Mouse (Mus musculus): ENCODE measurements around the gene Dtx3. TPM values are rescaled to one million over a fixed set of nuclear protein-coding genes. Genes with fewer than 3 reads are reported as not detected.
A peak's percentile ranks its signal among the peaks of the same experiment; 100 is the strongest.

The Dtx3 gene
- polyA plus RNA-seq, 1 experiment = 49.8 TPM

DNA sequence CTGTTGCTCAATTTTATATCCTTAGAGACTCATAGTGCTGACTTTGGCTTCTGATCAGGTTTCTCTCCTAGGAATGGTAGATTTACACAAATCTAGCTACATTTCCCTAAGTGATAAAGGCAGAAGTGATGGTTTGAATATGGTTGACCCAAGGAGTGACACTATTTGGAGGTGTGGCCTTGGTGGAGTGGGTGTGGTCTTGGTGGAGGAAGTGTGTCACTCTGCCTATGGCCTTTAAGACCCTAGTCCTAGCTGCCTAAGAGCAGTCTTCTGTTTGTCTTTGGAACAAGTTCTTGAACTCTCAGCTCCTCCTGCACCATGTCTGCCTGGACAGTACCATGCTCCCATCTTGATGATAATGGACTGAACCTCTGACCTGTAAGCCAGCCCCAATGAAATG lies 21.6 kb upstream of the Dtx3 start:
- Histone ChIP-seq H3K36me3 (ENCODE audit: control insufficient read depth, insufficient read depth, low read length, poor library complexity, severe bottlenecking) (no peaks in the 10 kb centered on the region), H3K9me3 (replicated peaks; ENCODE audit: control insufficient read depth, insufficient read depth, low read length, poor library complexity, severe bottlenecking) (no peaks in the 10 kb centered on the region), H3K4me1 (ENCODE audit: control insufficient read depth, insufficient read depth, low read length) (peaks cover 4% of the 10 kb centered on the region), H3K9ac (ENCODE audit: low read depth, poor library complexity, severe bottlenecking) (no peak overlapping the region), H3K27ac (ENCODE audit: insufficient read depth, low read length) (no peak overlapping the region), H3K27me3 (ENCODE audit: control insufficient read depth, insufficient read depth, low read length, poor library complexity, severe bottlenecking) (no peaks in the 10 kb centered on the region), H3K4me3 (ENCODE audit: low read depth, low read length) (no peak overlapping the region)
- no peak for TF ChIP-seq POLR2A (IDR thresholded peaks at IDR 0.05; ENCODE audit: insufficient read depth, low read length)
- no peak for TF ChIP-seq EP300 (IDR thresholded peaks at IDR 0.05; ENCODE audit: insufficient read depth, low read depth, low read length)
- no peak for TF ChIP-seq CTCF (IDR thresholded peaks at IDR 0.05; ENCODE audit: low read depth, low read length)

GRCm38 (mm10) chr10:127216456-127216855 lies 20.9 kb upstream of the Dtx3 start:
- Histone ChIP-seq H3K27ac (ENCODE audit: insufficient read depth, low read length) (no peak overlapping the region), H3K4me1 (ENCODE audit: control insufficient read depth, insufficient read depth, low read length) (peaks cover 4% of the 10 kb centered on the region), H3K4me3 (ENCODE audit: low read depth, low read length) (no peak overlapping the region), H3K9ac (ENCODE audit: low read depth, poor library complexity, severe bottlenecking) (no peak overlapping the region), H3K36me3 (ENCODE audit: control insufficient read depth, insufficient read depth, low read length, poor library complexity, severe bottlenecking) (no peaks in the 10 kb centered on the region), H3K27me3 (ENCODE audit: control insufficient read depth, insufficient read depth, low read length, poor library complexity, severe bottlenecking) (no peaks in the 10 kb centered on the region), H3K9me3 (replicated peaks; ENCODE audit: control insufficient read depth, insufficient read depth, low read length, poor library complexity, severe bottlenecking) (no peaks in the 10 kb centered on the region)
- TF ChIP-seq POLR2A (IDR thresholded peaks at IDR 0.05; ENCODE audit: insufficient read depth, low read length) (no peak), EP300 (IDR thresholded peaks at IDR 0.05; ENCODE audit: insufficient read depth, low read depth, low read length) (no peak), CTCF (IDR thresholded peaks at IDR 0.05; ENCODE audit: low read depth, low read length) (no peak)

GRCm38 (mm10) chr10:127214422-127214803 lies 18.9 kb upstream of the Dtx3 start:
- no peak for TF ChIP-seq POLR2A (IDR thresholded peaks at IDR 0.05; ENCODE audit: insufficient read depth, low read length)
- TF ChIP-seq CTCF (IDR thresholded peaks at IDR 0.05; ENCODE audit: low read depth, low read length) = no peak
- TF ChIP-seq EP300 (IDR thresholded peaks at IDR 0.05; ENCODE audit: insufficient read depth, low read depth, low read length) = no peak
- H3K4me1 ChIP-seq (ENCODE audit: control insufficient read depth, insufficient read depth, low read length) = peaks cover 6% of the 10 kb centered on the region
- no peaks in the 10 kb centered on the region for H3K27me3 ChIP-seq (ENCODE audit: control insufficient read depth, insufficient read depth, low read length, poor library complexity, severe bottlenecking)

GRCm38 (mm10) chr10:127213704-127214421 lies 18.3 kb upstream of the Dtx3 start:
- H3K36me3 ChIP-seq (ENCODE audit: control insufficient read depth, insufficient read depth, low read length, poor library complexity, severe bottlenecking) = no peaks in the 10 kb centered on the region
- H3K4me1 ChIP-seq (ENCODE audit: control insufficient read depth, insufficient read depth, low read length) = peaks cover 6% of the 10 kb centered on the region
- no peaks in the 10 kb centered on the region for H3K27me3 ChIP-seq (ENCODE audit: control insufficient read depth, insufficient read depth, low read length, poor library complexity, severe bottlenecking)
- no peak overlapping the region for H3K9ac ChIP-seq (ENCODE audit: low read depth, poor library complexity, severe bottlenecking)
- H3K27ac ChIP-seq (ENCODE audit: insufficient read depth, low read length) = peak overlapping the region; percentile 22; the same call in 1 of the 2 replicates
- H3K9me3 ChIP-seq (replicated peaks; ENCODE audit: control insufficient read depth, insufficient read depth, low read length, poor library complexity, severe bottlenecking) = no peaks in the 10 kb centered on the region
- TF ChIP-seq EP300 (IDR thresholded peaks at IDR 0.05; ENCODE audit: insufficient read depth, low read depth, low read length) (no peak), POLR2A (IDR thresholded peaks at IDR 0.05; ENCODE audit: insufficient read depth, low read length) (no peak), CTCF (IDR thresholded peaks at IDR 0.05; ENCODE audit: low read depth, low read length) (no peak)
- H3K4me3 ChIP-seq (ENCODE audit: low read depth, low read length) = no peak overlapping the region

More at GRCm38 (mm10) chr10:127214422-127214803, 18.9 kb upstream of the Dtx3 start:
- H3K4me3 ChIP-seq (ENCODE audit: low read depth, low read length) = no peak overlapping the region
- H3K27ac ChIP-seq (ENCODE audit: insufficient read depth, low read length) = no peak overlapping the region
- no peaks in the 10 kb centered on the region for H3K9me3 ChIP-seq (replicated peaks; ENCODE audit: control insufficient read depth, insufficient read depth, low read length, poor library complexity, severe bottlenecking)
- no peaks in the 10 kb centered on the region for H3K36me3 ChIP-seq (ENCODE audit: control insufficient read depth, insufficient read depth, low read length, poor library complexity, severe bottlenecking)
- no peak overlapping the region for H3K9ac ChIP-seq (ENCODE audit: low read depth, poor library complexity, severe bottlenecking)

GRCm38 (mm10) chr10:127213272-127213671 lies 17.7 kb upstream of the Dtx3 start:
- TF ChIP-seq CTCF (IDR thresholded peaks at IDR 0.05; ENCODE audit: low read depth, low read length) = no peak
- no peak for TF ChIP-seq POLR2A (IDR thresholded peaks at IDR 0.05; ENCODE audit: insufficient read depth, low read length)
- no peak for TF ChIP-seq EP300 (IDR thresholded peaks at IDR 0.05; ENCODE audit: insufficient read depth, low read depth, low read length)
- no peaks in the 10 kb centered on the region for H3K27me3 ChIP-seq (ENCODE audit: control insufficient read depth, insufficient read depth, low read length, poor library complexity, severe bottlenecking)
- no peak overlapping the region for H3K4me3 ChIP-seq (ENCODE audit: low read depth, low read length)

GRCm38 (mm10) chr10:127211414-127211854 lies 15.9 kb upstream of the Dtx3 start, which contains the start of gene Pip4k2c:
Gene Pip4k2c, minus strand, starts transcription at chr10:127211585.
- Histone ChIP-seq H3K4me3 (ENCODE audit: low read depth, low read length) (peak within 1 kb of the TSS; percentile 85), H3K4me1 (ENCODE audit: control insufficient read depth, insufficient read depth, low read length) (peaks cover 6% of the 10 kb centered on the region), H3K9me3 (replicated peaks; ENCODE audit: control insufficient read depth, insufficient read depth, low read length, poor library complexity, severe bottlenecking) (no peaks in the 10 kb centered on the region), H3K9ac (ENCODE audit: low read depth, poor library complexity, severe bottlenecking) (peak within 1 kb of the TSS; percentile 82), H3K36me3 (ENCODE audit: control insufficient read depth, insufficient read depth, low read length, poor library complexity, severe bottlenecking) (peaks cover 8% of the 10 kb centered on the region; the same call in 1 of the 2 replicates), H3K27ac (ENCODE audit: insufficient read depth, low read length) (peak within 1 kb of the TSS; percentile 79), H3K27me3 (ENCODE audit: control insufficient read depth, insufficient read depth, low read length, poor library complexity, severe bottlenecking) (no peaks in the 10 kb centered on the region)
- TF ChIP-seq CTCF (IDR thresholded peaks at IDR 0.05; ENCODE audit: low read depth, low read length) (no peak), POLR2A (IDR thresholded peaks at IDR 0.05; ENCODE audit: insufficient read depth, low read length) (peak; percentile 90), EP300 (IDR thresholded peaks at IDR 0.05; ENCODE audit: insufficient read depth, low read depth, low read length) (no peak)

More at GRCm38 (mm10) chr10:127213272-127213671, 17.7 kb upstream of the Dtx3 start:
- Histone ChIP-seq H3K4me1 (ENCODE audit: control insufficient read depth, insufficient read depth, low read length) (peaks cover 6% of the 10 kb centered on the region), H3K27ac (ENCODE audit: insufficient read depth, low read length) (peak overlapping the region; percentile 22; the same call in 1 of the 2 replicates), H3K9ac (ENCODE audit: low read depth, poor library complexity, severe bottlenecking) (no peak overlapping the region), H3K36me3 (ENCODE audit: control insufficient read depth, insufficient read depth, low read length, poor library complexity, severe bottlenecking) (peaks cover 2% of the 10 kb centered on the region; the same call in 1 of the 2 replicates), H3K9me3 (replicated peaks; ENCODE audit: control insufficient read depth, insufficient read depth, low read length, poor library complexity, severe bottlenecking) (no peaks in the 10 kb centered on the region)
